Mouse (Mus musculus) limb, embryonic 14.5 days (tissue): ENCODE data around the gene Dmc1. TPM values are rescaled to one million over a fixed set of nuclear protein-coding genes. Genes with fewer than 3 reads are reported as not detected.

Source experiments
- ATAC-seq: fragments of 200-750 bp; cut with Nextera tagmentation; 2 replicates; pipeline ENCODE4 v1.8.0; 2017; ENCODE audit warnings: low read depth, moderate number of reproducible peaks, moderate TSS enrichment; ENCODE audit not compliant: low FRiP score
- DNase-seq: peaks from one replicate; pipeline ENCODE4 v3.0.0-alpha.2; 2015; ENCODE audit warnings: low spot score
- H3K27ac ChIP-seq: fragments of 300-500 bp; sonication (generic); replicated peaks from 2 replicates; pipeline ENCODE4 v1.5.1; 2014; ENCODE audit warnings: low read depth, mild to moderate bottlenecking, low read length, moderate library complexity, mixed read lengths
- H3K27me3 ChIP-seq: fragments of 300-500 bp; sonication (generic); 2 replicates; pipeline ENCODE4 v1.6.1; 2014; ENCODE audit warnings: low read length, mixed read lengths; ENCODE audit not compliant: control insufficient read depth, insufficient read depth
- H3K36me3 ChIP-seq: fragments of 300-500 bp; sonication (generic); 2 replicates; pipeline ENCODE4 v1.6.1; 2014; ENCODE audit warnings: mild to moderate bottlenecking, low read length, moderate library complexity, mixed read lengths; ENCODE audit not compliant: control insufficient read depth, insufficient read depth
- H3K4me1 ChIP-seq: fragments of 300-500 bp; sonication (generic); 2 replicates; pipeline ENCODE4 v1.6.1; 2014; ENCODE audit warnings: antibody characterized with exemption, low read length, mixed read lengths; ENCODE audit not compliant: control insufficient read depth, insufficient read depth
- H3K4me2 ChIP-seq: fragments of 300-500 bp; sonication (generic); replicated peaks from 2 replicates; pipeline ENCODE4 v1.6.1; 2014; ENCODE audit warnings: low read depth, mild to moderate bottlenecking, low read length, moderate library complexity; ENCODE audit not compliant: severe bottlenecking
- H3K4me3 ChIP-seq: fragments of 300-500 bp; sonication (generic); replicated peaks from 2 replicates; pipeline ENCODE4 v1.5.1; 2014; ENCODE audit warnings: low read length
- H3K9ac ChIP-seq: fragments of 300-500 bp; sonication (generic); 2 replicates; pipeline ENCODE4 v1.6.1; 2014; ENCODE audit warnings: mild to moderate bottlenecking, low read depth, low read length, moderate library complexity; ENCODE audit not compliant: severe bottlenecking
- H3K9me3 ChIP-seq: fragments of 300-500 bp; sonication (generic); 2 replicates; pipeline ENCODE4 v1.6.1; 2016; ENCODE audit warnings: low read length; ENCODE audit not compliant: control insufficient read depth
- POLR2A ChIP-seq: fragments of 200-500 bp; IDR thresholded peaks from 2 replicates; pipeline ENCODE4 v1.8.0; 2012; ENCODE audit warnings: inconsistent platforms, mild to moderate bottlenecking, moderate library complexity, borderline replicate concordance; ENCODE audit not compliant: insufficient read depth, insufficient read length; ENCODE audit errors: extremely low read depth
- WGBS: fragments of 180-500 bp; shearing (Covaris S2); extraction: QIAGEN DNeasy Blood & Tissue Kit; methylation state at CpG from one replicate; pipeline ENCODE4 v1.1.7; 2014; 5-methylcytosine and 5-hydroxymethylcytosine counted together
- polyA plus RNA-seq, 2 experiments: library from polyadenylated mRNA; depleted of rRNA in 1 of 2; stranded (reverse) in 1 of 2; unstranded in 1 of 2; fragments of >200 nt; fragmentation: Nextera tagmentation in 1 of 2; extraction: Ambion mirVana in 1 of 2; gene quantifications; 2 replicates each; pipeline versions ENCODE4 v1.2.1 to v1.2.3; 2012 to 2014

The Dmc1 gene
- polyA plus RNA-seq, 2 experiments, result 2.6 to 13.6 TPM

GRCm38 (mm10) chr15:79547289-79547820, 57.6 kb downstream of the Dmc1 start:
- peak overlapping the region; percentile 99 for H3K9ac ChIP-seq
- DNase-seq, result no peak
- 80% methylated on average over 17 of the region's 17 CpGs for WGBS

GRCm38 (mm10) chr15:79546410-79547288, 58.3 kb downstream of the Dmc1 start, which contains the start of gene Ddx17:
Gene Ddx17 (minus strand): TSS chr15:79546741.
- WGBS, result 4% methylated on average over 73 of the region's 84 CpGs
- H3K36me3 ChIP-seq, result peaks cover 32% of the 10 kb centered on the region
- ATAC-seq (peak; percentile 97), DNase-seq (peak; percentile 98)
- H3K27me3 ChIP-seq, result no peaks in the 10 kb centered on the region
- peak within 1 kb of the TSS; percentile 99 for H3K9ac ChIP-seq
- H3K27ac ChIP-seq, result peak within 1 kb of the TSS; percentile 99
- H3K4me2 ChIP-seq, result peak within 1 kb of the TSS; percentile 69
- H3K4me3 ChIP-seq, result peak within 1 kb of the TSS; percentile 69
- TF ChIP-seq POLR2A, result peak; percentile 86; the same call in 1 of the 2 replicates
- peaks cover 12% of the 10 kb centered on the region for H3K4me1 ChIP-seq
- no peaks in the 10 kb centered on the region for H3K9me3 ChIP-seq

More at GRCm38 (mm10) chr15:79547289-79547820, 57.6 kb downstream of the Dmc1 start:
- Histone ChIP-seq H3K4me1 (peaks cover 12% of the 10 kb centered on the region), H3K4me3 (peak overlapping the region; percentile 69), H3K27me3 (no peaks in the 10 kb centered on the region), H3K9me3 (no peaks in the 10 kb centered on the region), H3K27ac (peak overlapping the region; percentile 99), H3K4me2 (peak overlapping the region; percentile 69), H3K36me3 (peaks cover 25% of the 10 kb centered on the region)
- no peak for ATAC-seq
- TF ChIP-seq POLR2A, result no peak

GRCm38 (mm10) chr15:79545921-79546399, 58.9 kb downstream of the Dmc1 start:
- peak; percentile 41 for DNase-seq
- Histone ChIP-seq H3K4me1 (peaks cover 12% of the 10 kb centered on the region), H3K4me2 (peak overlapping the region; percentile 69), H3K36me3 (peaks cover 38% of the 10 kb centered on the region), H3K9ac (peak overlapping the region; percentile 99), H3K9me3 (no peaks in the 10 kb centered on the region), H3K27me3 (no peaks in the 10 kb centered on the region), H3K4me3 (peak overlapping the region; percentile 69), H3K27ac (peak overlapping the region; percentile 99)
- peak; percentile 42 for ATAC-seq
- WGBS, result 1% methylated on average over 25 of the region's 52 CpGs
- TF ChIP-seq POLR2A, result no peak

GRCm38 (mm10) chr15:79545496-79545895, 59.4 kb downstream of the Dmc1 start:
- DNase-seq (no peak), ATAC-seq (no peak)
- Histone ChIP-seq H3K9me3 (no peaks in the 10 kb centered on the region), H3K4me1 (peaks cover 12% of the 10 kb centered on the region), H3K27me3 (no peaks in the 10 kb centered on the region), H3K27ac (peak overlapping the region; percentile 99), H3K4me2 (peak overlapping the region; percentile 69), H3K4me3 (peak overlapping the region; percentile 69), H3K36me3 (peaks cover 42% of the 10 kb centered on the region), H3K9ac (peak overlapping the region; percentile 99)
- WGBS, result 5% methylated on average over 3 of the region's 3 CpGs
- TF ChIP-seq POLR2A, result no peak

GRCm38 (mm10) chr15:79543968-79544367, 60.9 kb downstream of the Dmc1 start:
- Histone ChIP-seq H3K36me3 (peaks cover 58% of the 10 kb centered on the region), H3K4me2 (peak overlapping the region; percentile 69), H3K4me1 (peaks cover 12% of the 10 kb centered on the region), H3K4me3 (peak overlapping the region; percentile 69), H3K9me3 (no peaks in the 10 kb centered on the region), H3K27ac (no peak overlapping the region), H3K9ac (no peak overlapping the region), H3K27me3 (no peaks in the 10 kb centered on the region)
- TF ChIP-seq POLR2A, result no peak
- WGBS, result 79% methylated on average over 3 of the region's 3 CpGs
- DNase-seq (no peak), ATAC-seq (no peak)
